Mouse (Mus musculus) right cerebral cortex, postnatal 36 days (tissue): Measurements from ENCODE around the gene Ikbke.
"Not testable (repeated sequence)": the region's sequence is repeated elsewhere in the genome, so short reads cannot be mapped to it uniquely, and the experiment has no call there.

Experiments used
- DNase-seq, 2 experiments: peaks; one replicate each; pipeline ENCODE4 v3.0.0; 2022; ENCODE audit warnings: low spot score in 2 of 2, mixed read lengths in 1 of 2

The Ikbke gene

GRCm38 (mm10) chr1:131281731-131282130 is 2.3 kb upstream of the Ikbke start:
- DNase-seq = no peak

DNA sequence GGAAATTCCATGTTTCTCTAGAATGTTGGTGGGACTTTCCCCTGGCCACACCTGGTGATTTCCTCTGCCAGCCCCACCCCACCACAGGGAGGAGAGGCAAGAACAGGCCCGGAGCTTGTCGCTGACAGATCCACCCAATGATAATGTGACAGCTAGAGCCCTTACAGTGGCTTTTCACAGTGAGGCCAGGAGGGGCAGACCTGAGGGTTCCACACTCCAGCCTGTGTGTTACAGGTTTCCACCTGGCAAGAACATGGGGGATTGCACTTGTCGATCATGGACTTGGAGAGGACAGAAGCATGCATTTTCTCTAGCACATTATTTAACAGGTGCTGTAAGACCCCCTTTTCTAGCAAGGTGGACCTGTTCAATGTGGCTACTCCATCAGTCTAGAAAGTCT is 874 bp upstream of the Ikbke start:
- no peak for DNase-seq

GRCm38 (mm10) chr1:131278606-131279455 is 575 bp downstream of the Ikbke start:
- no peak for DNase-seq

GRCm38 (mm10) chr1:131276831-131277230 is 2.6 kb downstream of the Ikbke start:
- DNase-seq = no peak

- no peak for DNase-seq
Measured at GRCm38 (mm10) chr1:131275577-131275976, 3.8 kb downstream of the Ikbke start.

DNA sequence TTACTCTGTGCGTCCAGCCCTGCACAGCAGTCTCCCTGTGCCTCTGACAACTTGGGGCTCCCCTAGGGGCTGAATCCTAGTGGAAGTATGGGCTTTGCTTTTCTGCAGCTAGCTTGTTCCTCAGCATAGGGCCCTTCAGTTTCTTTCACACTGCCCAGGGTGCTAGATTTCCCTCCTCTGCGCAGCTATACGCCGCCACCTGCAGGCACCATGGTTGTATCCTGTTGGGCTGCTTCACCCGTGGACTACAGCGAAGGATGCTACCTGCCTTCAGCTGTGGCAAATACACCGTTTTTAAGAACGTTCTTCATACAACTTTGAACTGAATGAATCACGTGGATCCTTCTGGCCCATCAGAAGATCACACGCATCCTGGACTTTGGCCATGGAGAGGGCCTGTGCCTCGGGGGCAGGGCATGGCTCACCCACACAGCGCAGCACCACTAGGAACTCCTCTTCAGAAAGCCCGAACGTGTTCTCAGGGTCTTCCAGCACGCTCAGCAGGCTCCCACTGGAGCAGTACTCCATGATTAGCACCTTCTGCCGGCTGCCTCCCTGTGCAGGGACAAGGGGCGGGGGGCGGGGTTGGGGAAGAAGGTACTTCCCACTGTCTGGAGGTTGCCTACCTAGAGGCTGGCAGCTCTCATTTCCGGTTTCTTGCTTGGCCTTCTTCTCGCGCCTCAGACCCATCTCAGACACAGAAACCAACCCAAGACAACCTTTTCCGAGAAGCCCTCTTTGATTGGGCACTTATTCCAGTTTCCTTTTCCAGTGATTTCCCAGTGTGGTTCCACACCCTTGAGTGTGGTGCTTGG is 4.5 kb downstream of the Ikbke start:
- DNase-seq = no peak

- peak; percentile 43 to 49 for DNase-seq
Measured at GRCm38 (mm10) chr1:131269797-131270578, 9.4 kb downstream of the Ikbke start.

DNA sequence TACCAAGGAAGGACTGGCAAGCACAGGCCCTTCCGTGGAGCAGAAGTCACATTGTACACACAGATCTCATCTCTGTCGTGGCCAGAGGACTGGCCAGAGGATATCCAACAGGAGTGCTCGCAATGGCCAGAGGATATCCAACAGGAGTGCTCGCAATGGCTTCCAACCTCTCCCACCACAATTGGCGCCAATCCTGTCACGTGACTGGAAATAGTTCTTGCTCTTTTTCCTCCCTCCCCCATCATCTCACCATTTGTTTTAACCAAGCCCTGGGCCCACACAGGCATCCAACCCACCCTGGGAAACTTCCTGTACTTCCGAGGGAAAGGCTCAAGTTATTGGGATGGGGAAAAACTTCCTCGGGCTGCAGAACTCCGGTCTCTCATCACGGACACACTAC is 10.6 kb downstream of the Ikbke start:
- no peak for DNase-seq

GRCm38 (mm10) chr1:131263905-131264304 is 15.5 kb downstream of the Ikbke start:
- DNase-seq = no peak

- DNase-seq = peak; percentile 39 to 43
Measured at GRCm38 (mm10) chr1:131260309-131260656, 19.1 kb downstream of the Ikbke start.

GRCm38 (mm10) chr1:131259632-131260308 is 19.6 kb downstream of the Ikbke start:
- no peak for DNase-seq

GRCm38 (mm10) chr1:131257288-131257687 is 22.1 kb downstream of the Ikbke start:
- DNase-seq = no peak

DNA sequence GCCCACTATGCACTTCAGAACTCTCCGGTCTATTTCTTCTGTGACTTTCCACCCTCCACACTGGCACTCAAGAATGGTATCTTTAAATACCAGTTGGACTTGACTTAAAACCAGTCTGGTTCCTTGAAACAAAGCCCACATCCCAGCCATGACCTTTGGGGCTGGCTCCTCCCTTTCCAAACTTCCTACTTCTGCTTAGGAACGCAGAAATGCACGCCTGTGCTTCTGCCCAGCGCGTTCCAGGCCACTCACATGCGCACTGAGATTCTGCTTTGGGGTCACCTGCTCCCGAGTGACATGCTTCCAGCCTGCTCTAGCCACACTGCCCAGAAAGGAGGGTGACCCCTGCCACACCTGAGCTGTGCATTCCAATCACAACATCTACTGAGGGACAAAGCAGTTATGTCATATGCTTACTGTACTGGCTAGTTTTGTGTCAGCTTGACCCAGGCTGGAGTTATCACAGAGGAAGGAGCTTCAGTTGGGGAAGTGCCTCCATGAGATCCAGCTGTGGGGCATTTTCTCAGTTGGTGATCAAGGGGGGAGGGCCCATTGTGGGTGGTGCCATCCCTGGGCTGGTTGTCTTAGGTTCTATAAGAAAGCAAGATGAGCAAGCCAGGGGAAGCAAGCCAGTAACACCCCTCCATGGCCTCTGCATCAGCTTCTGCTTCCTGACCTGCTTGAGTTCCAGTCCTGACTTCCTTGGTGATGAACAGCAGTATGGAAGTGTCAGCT is 26.7 kb downstream of the Ikbke start:
- DNase-seq = not testable (repeated sequence)

DNA sequence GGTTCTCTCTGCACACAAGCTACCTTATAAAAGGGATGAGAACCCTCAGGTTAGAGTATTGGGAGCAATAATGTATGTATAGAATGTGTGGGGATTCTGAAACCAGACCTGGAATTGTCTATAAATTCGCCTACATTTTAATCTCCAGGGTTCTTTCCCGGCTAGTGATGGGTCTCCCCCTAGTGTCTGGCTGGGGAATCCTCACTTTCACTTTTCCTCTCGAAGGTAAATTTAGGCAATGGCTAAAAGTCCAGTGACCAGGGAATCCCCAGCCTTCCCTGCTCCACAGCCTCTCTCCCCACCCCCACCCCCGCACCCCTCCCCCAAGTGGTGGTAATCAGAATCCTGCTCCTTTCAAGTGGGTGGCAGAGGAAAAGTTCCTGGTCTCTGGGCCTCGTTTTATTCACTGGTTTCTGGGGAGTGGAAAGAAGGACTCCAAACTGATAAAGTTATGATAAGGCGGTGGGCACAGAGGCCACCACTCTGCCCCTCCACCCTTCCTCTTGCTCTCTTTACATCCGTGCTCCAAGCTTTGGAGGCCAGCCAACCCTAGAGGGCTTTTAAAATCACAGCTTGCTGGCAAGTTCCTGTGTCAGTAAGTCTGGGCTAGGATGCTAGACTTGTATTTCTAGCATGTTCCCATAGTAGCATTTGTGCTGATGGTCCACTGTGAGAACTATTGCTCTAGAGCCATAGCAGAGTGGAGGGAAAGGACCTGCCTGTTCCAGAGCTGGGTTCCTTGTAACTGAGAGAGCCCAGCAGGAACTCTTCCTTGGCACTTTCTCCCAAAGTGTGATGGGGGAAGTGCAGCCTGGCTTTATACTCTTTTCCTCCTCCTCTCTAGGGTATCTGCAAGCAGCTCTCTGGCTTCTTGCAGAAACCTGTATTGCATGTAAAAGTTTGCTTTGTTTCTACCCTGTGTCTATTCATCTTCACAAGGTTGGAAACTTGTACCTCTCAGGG is 32.7 kb downstream of the Ikbke start:
- DNase-seq = peak in 1 of 2 experiments; percentile 39

DNA sequence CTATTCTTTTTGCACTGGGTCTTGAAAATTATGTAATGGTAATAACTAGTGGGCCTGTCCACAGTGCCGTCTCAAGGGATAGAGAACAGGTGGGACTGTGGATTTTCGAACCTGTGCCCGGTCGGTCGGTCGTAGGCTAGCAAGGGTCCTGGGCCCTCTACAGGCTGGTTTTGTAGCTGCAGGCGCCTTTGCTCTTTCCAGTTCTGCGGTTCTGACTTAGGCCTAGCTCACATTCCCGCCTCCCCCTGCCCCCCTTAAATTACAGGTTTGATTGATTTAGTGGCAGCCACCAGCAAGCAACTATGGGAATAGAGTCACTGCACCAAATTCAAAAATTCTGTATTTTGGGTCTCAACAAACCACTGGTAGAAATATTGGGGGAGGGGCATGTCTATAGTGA is 33.5 kb downstream of the Ikbke start:
- no peak for DNase-seq

- DNase-seq = peak; percentile 38 to 46
Measured at GRCm38 (mm10) chr1:131245089-131245856, 34.1 kb downstream of the Ikbke start, which contains the start of gene Rassf5. Gene Rassf5, minus strand, starts transcription at chr1:131245258.

DNA sequence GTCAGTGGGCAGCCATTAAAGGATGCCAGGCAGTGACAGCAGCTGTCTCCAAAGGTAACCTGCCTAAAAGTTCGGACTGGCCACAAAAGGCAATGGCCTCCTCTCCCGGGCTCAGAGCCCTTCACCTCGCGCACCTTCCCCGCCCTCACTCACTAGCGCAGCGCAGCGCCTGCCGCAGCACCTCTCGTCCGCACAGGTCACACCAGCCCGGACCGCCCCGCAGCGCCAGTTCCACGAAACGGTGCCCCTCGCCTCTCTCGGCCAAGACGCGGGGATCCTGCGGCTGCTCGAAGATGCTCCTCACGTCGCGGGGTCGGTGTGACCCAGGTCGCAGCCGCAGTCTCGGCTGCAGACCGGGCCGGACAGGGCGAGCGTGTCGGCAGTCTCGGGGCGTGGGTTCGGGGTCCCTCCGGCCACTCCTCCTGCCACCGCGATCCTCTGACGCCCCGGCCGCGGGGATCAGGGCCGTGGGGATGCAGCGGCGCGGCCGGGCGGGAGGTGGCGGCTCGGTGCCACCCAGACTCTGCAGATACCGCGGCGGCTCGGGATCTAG is 34.8 kb downstream of the Ikbke start:
- DNase-seq = no peak

DNA sequence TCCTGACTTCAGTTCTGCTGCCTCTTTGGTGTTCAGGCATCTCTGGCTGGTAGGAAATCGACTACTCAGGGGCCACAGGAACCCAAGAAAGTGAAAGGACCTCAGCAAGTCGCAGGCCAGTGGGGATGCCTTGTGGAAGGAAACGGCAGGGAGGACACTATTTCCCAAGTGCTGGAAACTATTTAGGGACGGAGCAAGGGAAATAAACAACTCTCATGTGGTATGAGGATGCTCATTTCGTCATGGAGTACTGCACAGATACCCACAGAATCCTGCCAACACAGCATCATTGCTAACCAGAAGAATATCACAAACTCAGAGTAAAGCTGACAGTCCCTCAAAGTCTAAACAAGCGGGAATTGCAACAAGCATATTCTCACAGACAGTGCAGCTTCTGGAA is 36.5 kb downstream of the Ikbke start:
- no peak for DNase-seq
